Mouse (Mus musculus): Measurements from ENCODE around the gene Ccdc33. TPM values are rescaled to one million over a fixed set of nuclear protein-coding genes. Genes with fewer than 3 reads are reported as not detected.

Gene Ccdc33
- total RNA-seq, 2 experiments from 2014 or later: 0.49 to 2.4 TPM

- DNase-seq (ENCODE audit: extremely low spot score in 1 of 2, low spot score in 1 of 2): no peak
Observed at GRCm38 (mm10) chr9:58131735-58132134, 13.1 kb upstream of the Ccdc33 start.

- DNase-seq (ENCODE audit: extremely low spot score in 1 of 2, low spot score in 1 of 2): no peak
Observed at GRCm38 (mm10) chr9:58130909-58131308, 12.3 kb upstream of the Ccdc33 start.

- DNase-seq (ENCODE audit: extremely low spot score in 1 of 2, low spot score in 1 of 2): no peak
Observed at GRCm38 (mm10) chr9:58129508-58129907, 10.9 kb upstream of the Ccdc33 start.

GRCm38 (mm10) chr9:58128926-58129413 lies 10.3 kb upstream of the Ccdc33 start:
- DNase-seq (ENCODE audit: extremely low spot score in 1 of 2, low spot score in 1 of 2): no peak

GRCm38 (mm10) chr9:58125811-58126210 lies 7.2 kb upstream of the Ccdc33 start:
- no peak for DNase-seq (ENCODE audit: extremely low spot score in 1 of 2, low spot score in 1 of 2)

GRCm38 (mm10) chr9:58125085-58125484 lies 6.5 kb upstream of the Ccdc33 start:
- no peak for DNase-seq (ENCODE audit: extremely low spot score in 1 of 2, low spot score in 1 of 2)

GRCm38 (mm10) chr9:58116024-58116651 lies 2.5 kb downstream of the Ccdc33 start:
- no peak for DNase-seq (ENCODE audit: extremely low spot score in 1 of 2, low spot score in 1 of 2)

- DNase-seq (ENCODE audit: extremely low spot score in 1 of 2, low spot score in 1 of 2): no peak
Observed at GRCm38 (mm10) chr9:58115297-58115925, 3.2 kb downstream of the Ccdc33 start.

GRCm38 (mm10) chr9:58114019-58114418 lies 4.6 kb downstream of the Ccdc33 start:
- DNase-seq (ENCODE audit: extremely low spot score in 1 of 2, low spot score in 1 of 2): no peak

- no peak for DNase-seq (ENCODE audit: extremely low spot score in 1 of 2, low spot score in 1 of 2)
Observed at GRCm38 (mm10) chr9:58113279-58113884, 5.2 kb downstream of the Ccdc33 start.

- peak in 1 of 2 experiments; percentile 43 for DNase-seq (ENCODE audit: extremely low spot score in 1 of 2, low spot score in 1 of 2)
Observed at GRCm38 (mm10) chr9:58112866-58113278, 5.8 kb downstream of the Ccdc33 start.

- no peak for DNase-seq (ENCODE audit: extremely low spot score in 1 of 2, low spot score in 1 of 2)
Observed at GRCm38 (mm10) chr9:58112321-58112751, 6.3 kb downstream of the Ccdc33 start.

GRCm38 (mm10) chr9:58111431-58111830 lies 7.2 kb downstream of the Ccdc33 start:
- DNase-seq (ENCODE audit: extremely low spot score in 1 of 2, low spot score in 1 of 2): peak; percentile 52 to 67

GRCm38 (mm10) chr9:58110787-58111186 lies 7.8 kb downstream of the Ccdc33 start:
- DNase-seq (ENCODE audit: extremely low spot score in 1 of 2, low spot score in 1 of 2): no peak

- no peak for DNase-seq (ENCODE audit: extremely low spot score in 1 of 2, low spot score in 1 of 2)
Observed at GRCm38 (mm10) chr9:58107494-58107893, 11.1 kb downstream of the Ccdc33 start.

GRCm38 (mm10) chr9:58105595-58106169 lies 12.9 kb downstream of the Ccdc33 start:
- no peak for DNase-seq (ENCODE audit: extremely low spot score in 1 of 2, low spot score in 1 of 2)

GRCm38 (mm10) chr9:58103647-58104046 lies 15.0 kb downstream of the Ccdc33 start:
- DNase-seq (ENCODE audit: extremely low spot score in 1 of 2, low spot score in 1 of 2): no peak

- DNase-seq (ENCODE audit: extremely low spot score in 1 of 2, low spot score in 1 of 2): no peak
Observed at GRCm38 (mm10) chr9:58102013-58102412, 16.6 kb downstream of the Ccdc33 start.

GRCm38 (mm10) chr9:58099836-58100565 lies 18.6 kb downstream of the Ccdc33 start:
- no peak for DNase-seq (ENCODE audit: extremely low spot score in 1 of 2, low spot score in 1 of 2)

GRCm38 (mm10) chr9:58096629-58097301 lies 21.9 kb downstream of the Ccdc33 start:
- DNase-seq (ENCODE audit: extremely low spot score in 1 of 2, low spot score in 1 of 2): no peak

All from layer of hippocampus, postnatal 25 days (tissue).